Mouse (Mus musculus) kidney, adult 2 months (tissue): ENCODE data around the gene Plekho2.

Source experiments
- CTCF ChIP-seq: fragments of 200-500 bp; conservative IDR thresholded peaks from 2 replicates; pipeline ENCODE4 v1.5.1; 2011; ENCODE audit warnings: low read depth, mild to moderate bottlenecking, control low read depth, low read length, moderate library complexity, mixed read lengths; ENCODE audit not compliant: insufficient read depth, insufficient read length
- POLR2A ChIP-seq: fragments of 200-500 bp; IDR thresholded peaks from one replicate; pipeline ENCODE4 v1.6.1; 2011; ENCODE audit warnings: low read depth, low read length, control low read depth

GRCm38 (mm10) chr9:65607120-65607519 is 27.3 kb upstream of the Plekho2 start:
- TF ChIP-seq CTCF (no peak), POLR2A (no peak)
